Mouse (Mus musculus): ENCODE results near the gene Nckipsd. TPM values are rescaled to one million over a fixed set of nuclear protein-coding genes. Genes with fewer than 3 reads are reported as not detected.
A peak's percentile ranks its signal among the peaks of the same experiment; 100 is the strongest.

Nckipsd gene
- total RNA-seq, 1 experiment from 2014 or later = 1.6 TPM

DNA sequence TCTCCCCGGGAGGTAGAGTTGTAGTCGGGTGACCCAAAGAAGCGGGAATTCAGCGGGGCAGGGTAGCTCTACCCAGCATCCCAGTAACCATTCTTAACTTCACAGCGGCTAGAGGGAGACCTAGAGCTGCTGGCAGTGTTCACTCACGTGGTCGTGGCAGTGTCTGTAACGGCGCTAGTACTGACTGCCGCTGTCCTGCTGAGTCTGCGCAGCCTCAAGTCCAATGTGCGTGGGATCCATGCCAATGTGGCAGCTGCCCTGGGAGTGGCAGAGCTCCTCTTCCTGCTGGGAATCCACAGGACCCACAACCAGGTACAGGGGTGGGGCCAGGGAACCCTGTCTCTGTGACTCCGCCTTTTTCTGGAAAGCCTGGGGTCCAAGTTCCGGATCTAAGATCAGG is 34.8 kb downstream of the Nckipsd start:
- peak; percentile 73 for ATAC-seq (replicated peaks; ENCODE audit: low read depth, poor library complexity, severe bottlenecking)

GRCm38 (mm10) chr9:108845390-108845789 is 37.2 kb downstream of the Nckipsd start:
- no peak for ATAC-seq (replicated peaks; ENCODE audit: low read depth, poor library complexity, severe bottlenecking)

- no peak for ATAC-seq (replicated peaks; ENCODE audit: low read depth, poor library complexity, severe bottlenecking)
These were observed 39.2 kb downstream of the Nckipsd start for GRCm38 (mm10) chr9:108847374-108847773.

DNA sequence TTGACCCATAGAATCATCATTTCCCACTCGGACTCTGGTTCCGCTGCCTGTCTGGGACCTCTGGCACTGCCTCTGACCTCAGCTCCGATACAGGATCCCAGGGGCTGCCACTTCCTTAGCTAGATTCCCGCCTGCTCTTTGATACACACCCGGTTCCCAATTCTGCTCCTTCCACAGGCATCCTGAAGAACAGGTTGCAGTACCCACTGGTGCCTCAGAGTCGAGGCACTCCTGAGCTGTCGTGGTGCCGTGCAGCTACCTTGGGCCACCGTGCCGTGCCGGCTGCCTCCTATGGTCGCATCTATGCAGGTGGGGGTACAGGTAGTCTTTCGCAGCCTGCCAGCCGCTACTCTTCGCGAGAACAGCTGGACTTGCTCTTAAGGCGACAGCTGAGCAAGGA is 40.3 kb downstream of the Nckipsd start:
- ATAC-seq (replicated peaks; ENCODE audit: low read depth, poor library complexity, severe bottlenecking) = no peak

GRCm38 (mm10) chr9:108852976-108853375 is 44.8 kb downstream of the Nckipsd start, which contains the start of gene Slc26a6:
TSS of gene Slc26a6 (plus strand) at chr9:108853283.
- ATAC-seq (replicated peaks; ENCODE audit: low read depth, poor library complexity, severe bottlenecking) = no peak

GRCm38 (mm10) chr9:108853635-108854240 is 45.6 kb downstream of the Nckipsd start:
- peak; percentile 94 for ATAC-seq (replicated peaks; ENCODE audit: low read depth, poor library complexity, severe bottlenecking)

DNA sequence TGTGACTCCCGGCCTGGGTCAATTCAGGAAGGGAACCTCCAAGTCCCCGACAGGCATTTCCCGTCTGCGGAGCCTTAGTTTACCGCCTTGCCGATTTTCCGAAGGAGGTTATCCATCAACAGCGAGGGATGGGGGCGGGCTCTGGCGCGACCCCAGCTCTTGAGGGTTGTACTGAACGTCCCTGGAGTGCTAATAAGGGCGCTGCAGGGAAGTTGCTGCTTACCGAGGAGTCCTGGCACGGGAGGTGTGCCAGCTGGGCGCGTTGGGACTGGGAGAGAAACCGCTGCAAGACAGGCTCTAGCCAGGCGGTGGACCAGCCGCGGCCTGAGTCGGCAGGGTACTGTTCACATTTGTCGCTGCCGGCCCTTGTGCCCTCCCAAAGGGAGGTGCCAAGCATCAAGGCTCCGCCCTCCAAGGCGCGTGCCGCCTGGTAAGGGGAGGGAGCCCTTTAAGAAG is 46.1 kb downstream of the Nckipsd start:
- peak; percentile 88 for ATAC-seq (replicated peaks; ENCODE audit: low read depth, poor library complexity, severe bottlenecking)

DNA sequence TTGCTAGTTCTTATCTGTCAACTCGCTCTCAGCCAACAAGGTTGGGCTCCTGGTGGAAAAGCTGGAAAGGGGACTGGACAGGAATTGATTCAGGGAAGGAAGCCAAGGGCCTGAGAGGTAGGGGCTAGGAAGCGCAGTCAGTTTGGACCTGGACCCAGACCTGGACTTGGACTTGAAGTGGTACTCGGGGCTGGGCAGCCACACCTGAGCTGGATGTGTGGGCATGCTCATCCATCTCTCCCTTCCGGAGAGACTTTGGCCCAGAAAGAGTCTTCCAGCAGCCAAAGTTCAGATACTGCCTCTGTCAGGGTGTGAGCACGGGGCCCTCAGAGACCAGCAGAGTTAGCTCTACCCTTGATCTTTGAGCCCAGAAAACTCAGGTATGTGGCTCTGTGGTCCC is 47.2 kb downstream of the Nckipsd start:
- ATAC-seq (replicated peaks; ENCODE audit: low read depth, poor library complexity, severe bottlenecking) = no peak

GRCm38 (mm10) chr9:108858792-108859527 is 50.8 kb downstream of the Nckipsd start:
- no peak for ATAC-seq (replicated peaks; ENCODE audit: low read depth, poor library complexity, severe bottlenecking)

Other genes starting within 250 kb of the Nckipsd start
- 317 and 371 TPM in 2 replicates for gene Impdh2, start 248.1 kb upstream of the Nckipsd start, total RNA-seq (2017)
- 9.8 and 18.9 TPM in 2 replicates for gene Ndufaf3, start 240.9 kb upstream of the Nckipsd start, total RNA-seq (2017)
- 37.7 and 38.8 TPM in 2 replicates for gene Dalrd3, start 238.5 kb upstream of the Nckipsd start, total RNA-seq (2017)
- gene Wdr6, start 229.6 kb upstream of the Nckipsd start, total RNA-seq (2017) = 22.0 and 29.5 TPM in 2 replicates
- 0.39 and 1.1 TPM in 2 replicates for gene P4htm, start 210.7 kb upstream of the Nckipsd start, total RNA-seq (2017)
- 50.6 and 57.8 TPM in 2 replicates for gene Arih2, start 159.0 kb upstream of the Nckipsd start, total RNA-seq (2017)
- 29.1 and 39.0 TPM in 2 replicates for gene Slc25a20, start 146.3 kb upstream of the Nckipsd start, total RNA-seq (2017)
- 20.1 and 28.1 TPM in 2 replicates for gene Prkar2a, start 119.1 kb upstream of the Nckipsd start, total RNA-seq (2017)
- 52.2 and 57.5 TPM in 2 replicates for gene Ip6k2, start 24.6 kb upstream of the Nckipsd start, total RNA-seq (2017)
- 0.10 and 0.23 TPM in 2 replicates for gene Celsr3, start 18.0 kb downstream of the Nckipsd start, total RNA-seq (2017)
- gene Slc26a6, start 44.9 kb downstream of the Nckipsd start, total RNA-seq (2017) = 1.3 and 1.8 TPM in 2 replicates
- gene Tmem89, start 106.3 kb downstream of the Nckipsd start, total RNA-seq (2017) = not detected in 2 replicates
- gene Uqcrc1, start 128.3 kb downstream of the Nckipsd start, total RNA-seq (2017) = 173 and 182 TPM in 2 replicates
- gene Col7a1, start 145.2 kb downstream of the Nckipsd start, total RNA-seq (2017) = 0.05 TPM in 1 of 2 replicates, not detected in the other
- not detected in 2 replicates for gene Ucn2, start 177.6 kb downstream of the Nckipsd start, total RNA-seq (2017)
- gene Pfkfb4, start 183.4 kb downstream of the Nckipsd start, total RNA-seq (2017) = 6.7 and 6.8 TPM in 2 replicates
- gene Shisa5, start 230.2 kb downstream of the Nckipsd start, total RNA-seq (2017) = 49.7 and 54.1 TPM in 2 replicates

Data from common myeloid progenitor, adult 5-6 weeks (primary cell).